Mouse (Mus musculus): ENCODE measurements around the gene Acap2. TPM values are rescaled to one million over a fixed set of nuclear protein-coding genes. Genes with fewer than 3 reads are reported as not detected.

Acap2 gene
- total and polyA plus RNA-seq, 3 experiments, result 31.5 to 47.4 (median 36.9) TPM

- peak; percentile 95 for TF ChIP-seq ETS1 (conservative IDR thresholded peaks at IDR 0.05; ENCODE audit: low read depth, low read length)
- TF ChIP-seq JUN (IDR thresholded peaks at IDR 0.05; ENCODE audit: insufficient read depth, low read depth, low read length), result peak; percentile 42; the same call in 1 of the 2 replicates
- TF ChIP-seq RCOR1 (conservative IDR thresholded peaks at IDR 0.05; ENCODE audit: low read depth, low read length), result peak; percentile 41; the same call in 1 of the 2 replicates
- peak; percentile 99 for TF ChIP-seq BHLHE40 (IDR thresholded peaks at IDR 0.05; ENCODE audit: low read depth, low read length)
- TF ChIP-seq KAT2A (IDR thresholded peaks at IDR 0.05; ENCODE audit: insufficient replicate concordance, low read length), result no peak
- TF ChIP-seq EP300 (IDR thresholded peaks at IDR 0.05; ENCODE audit: low read length), result peak; percentile 89
- no peak for TF ChIP-seq ZKSCAN1 (IDR thresholded peaks at IDR 0.05; ENCODE audit: borderline replicate concordance, low read depth, low read length)
- peak; percentile 50; the same call in 1 of the 2 replicates for TF ChIP-seq JUND (conservative IDR thresholded peaks at IDR 0.05; ENCODE audit: low read depth, low read length)
- TF ChIP-seq TBP (conservative IDR thresholded peaks at IDR 0.05; ENCODE audit: low read depth, low read length), result peak; percentile 93
- no peak for TF ChIP-seq ZC3H11A (IDR thresholded peaks at IDR 0.05; ENCODE audit: low read depth, low read length)
- TF ChIP-seq MAX (IDR thresholded peaks at IDR 0.05; ENCODE audit: low read length), result peak; percentile 98
- peak; percentile 69; the same call in 1 of the 2 replicates for TF ChIP-seq E2F4 (IDR thresholded peaks at IDR 0.05; ENCODE audit: insufficient replicate concordance, low read depth, low read length)
- TF ChIP-seq CHD1 (IDR thresholded peaks at IDR 0.05; ENCODE audit: low read depth, low read length), result no peak
- peak; percentile 29; the same call in 1 of the 2 replicates for TF ChIP-seq ZMIZ1 (IDR thresholded peaks at IDR 0.05; ENCODE audit: low read depth, low read length)
- TF ChIP-seq POLR2AphosphoS2 (IDR thresholded peaks at IDR 0.05; ENCODE audit: low read depth, low read length), result no peak
- peak; percentile 48; the same call in 1 of the 2 replicates for TF ChIP-seq HCFC1 (IDR thresholded peaks at IDR 0.05; ENCODE audit: low read depth, low read length)
- no peak for TF ChIP-seq PAX5 (IDR thresholded peaks at IDR 0.05; ENCODE audit: low read length)
Observed at GRCm38 (mm10) chr16:31066344-31067098, 134.5 kb downstream of the Acap2 start (continued).

DNA sequence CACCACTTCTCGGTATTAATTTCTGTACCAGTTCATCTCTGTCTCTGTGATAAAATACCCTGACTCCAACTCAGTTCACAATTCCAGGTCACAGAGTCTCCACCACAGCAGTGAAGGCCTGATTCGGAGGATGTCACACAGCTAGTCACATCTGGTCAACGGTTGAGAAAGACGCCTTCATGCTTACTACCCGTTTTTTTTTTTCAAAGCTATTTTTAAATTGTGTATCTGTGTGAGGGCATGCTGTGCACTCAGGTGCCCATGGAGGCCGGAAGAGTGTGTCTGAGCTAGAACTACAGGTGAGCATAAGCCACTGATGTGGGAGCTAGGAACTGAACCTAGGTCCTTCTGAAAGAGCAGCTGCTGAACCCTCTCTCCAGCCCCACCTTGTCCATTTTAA is 136.3 kb downstream of the Acap2 start:
- peak; percentile 65 for TF ChIP-seq ZNF384 (IDR thresholded peaks at IDR 0.05; ENCODE audit: low read depth, low read length)
- TF ChIP-seq TBP (conservative IDR thresholded peaks at IDR 0.05; ENCODE audit: low read depth, low read length), result no peak
- Histone ChIP-seq H3K36me3 (replicated peaks in 1 of 2; ENCODE audit: control insufficient read depth in 1 of 2, insufficient read depth in 1 of 2, low read length in 1 of 2) (peaks cover 3 to 24% of the 10 kb centered on the region in 2 experiments), H3K27me3 (replicated peaks) (no peaks in the 10 kb centered on the region), H3K9ac (ENCODE audit: insufficient read depth, low read depth) (no peak overlapping the region), H3K4me2 (ENCODE audit: insufficient read depth, low read depth, poor library complexity, severe bottlenecking) (no peak overlapping the region), H3K27ac (ENCODE audit: insufficient read depth, low read depth) (no peak overlapping the region), H3K4me1 (ENCODE audit: control insufficient read depth in 1 of 2, insufficient read depth in 2 of 2) (peaks cover 48 to 86% of the 10 kb centered on the region in 2 experiments), H3K79me2 (replicated peaks; ENCODE audit: control insufficient read depth, extremely low read depth, insufficient read depth, poor library complexity, severe bottlenecking) (0 out of 2 replicates have a peak, but pooled peaks cover 2% of the 10 kb centered on the region), H3K9me3 (replicated peaks; ENCODE audit: low read length) (no peaks in the 10 kb centered on the region), H3K4me3 (replicated peaks in 1 of 3; ENCODE audit: low read depth in 2 of 3, low read length in 2 of 3, poor library complexity in 1 of 3) (no peak overlapping the region)
- dilution Hi-C loops (cut with MboI; ENCODE audit: extremely low pct_ligation_motif_present, extremely low pct_unique_long_range_greater_than_20kb, low sequenced_read_pairs), result no loop called here
- in situ Hi-C loops (cut with MboI; ENCODE audit: low pct_ligation_motif_present, low pct_unique_long_range_greater_than_20kb, low sequenced_read_pairs), result loop anchor here (5.0 to 25.0 kb wide), 5 partner anchors 77 to 802 kb away; partner anchors contain the start of genes Cpn2 and Fam43a
- no peak for DNase-seq (ENCODE audit: extremely low read depth)

Measured in CH12.LX (cell line).